Comparison of ENCODE assay signal across 23 mouse cellular contexts in the genomic region with DNA sequence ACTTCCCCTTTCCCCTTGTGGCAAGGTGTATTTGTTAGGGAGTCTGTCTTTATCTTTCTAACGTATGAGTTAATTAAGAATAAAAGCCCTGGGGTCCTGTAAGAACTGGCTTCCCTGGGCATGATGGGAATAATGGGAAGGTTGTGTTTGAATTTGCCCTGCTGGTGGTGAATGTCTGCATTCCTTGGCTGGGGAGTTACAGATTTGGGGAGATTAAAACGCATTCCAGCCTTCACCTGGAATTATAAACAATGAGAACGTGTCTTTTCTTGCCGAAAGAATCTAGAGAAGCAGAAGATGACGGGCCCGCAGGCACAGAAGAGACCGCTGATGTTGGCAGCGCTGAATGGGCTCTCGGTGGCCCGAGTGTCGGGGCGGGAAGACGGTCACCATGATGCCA.
A peak's percentile ranks its signal among the peaks of the same experiment; 100 is the strongest.
DNase-seq lines count a peak whose midpoint lies in the region; ATAC-seq and TF ChIP-seq lines count a peak whose summit lies in the region.
"Had no signal": no experiment of that assay in that cellular context is flagged by ENCODE, and none has a peak within 500 bp of the region (broad histone marks: within the 10 kb centered on the region; RNA-seq: fewer than 3 reads in every experiment).

No protein-coding gene starts in this region.

- no peak for TF ChIP-seq EP300 in liver, postnatal 0 days (IDR thresholded peaks at IDR 0.05; ENCODE audit: low read depth)

- no peak overlapping the region for H3K4me2 ChIP-seq in embryonic facial prominence, embryonic 13.5 days
- H3K4me2 ChIP-seq in liver, embryonic 11.5 days = no peak overlapping the region
- no peak overlapping the region for H3K4me2 ChIP-seq in liver, postnatal 0 days (ENCODE audit: low read depth, low read length)
- H3K4me2 ChIP-seq in embryonic facial prominence, embryonic 15.5 days (replicated peaks) = no peak overlapping the region
- H3K4me2 ChIP-seq: forebrain, embryonic 12.5 days; heart, embryonic 12.5 days; hindbrain, embryonic 12.5 days had no signal

- H3K27me3 ChIP-seq in embryonic facial prominence, embryonic 13.5 days = no peaks in the 10 kb centered on the region
- no peaks in the 10 kb centered on the region for H3K27me3 ChIP-seq in embryonic facial prominence, embryonic 10.5 days (replicated peaks; ENCODE audit: low read depth, poor library complexity, severe bottlenecking)
- H3K27me3 ChIP-seq in liver, embryonic 11.5 days (replicated peaks; ENCODE audit: control insufficient read depth, insufficient read depth, low read length) = no peaks in the 10 kb centered on the region
- no peaks in the 10 kb centered on the region for H3K27me3 ChIP-seq in liver, postnatal 0 days (ENCODE audit: insufficient read depth, low read length)
- no peaks in the 10 kb centered on the region for H3K27me3 ChIP-seq in embryonic facial prominence, embryonic 15.5 days
- H3K27me3 ChIP-seq: forebrain, embryonic 12.5 days; heart, embryonic 12.5 days; hindbrain, embryonic 12.5 days had no signal

- H3K4me3 ChIP-seq in embryonic facial prominence, embryonic 13.5 days = no peak overlapping the region
- H3K4me3 ChIP-seq in embryonic facial prominence, embryonic 10.5 days = no peak overlapping the region
- no peak overlapping the region for H3K4me3 ChIP-seq in liver, embryonic 11.5 days (ENCODE audit: low read depth, low read length)
- no peak overlapping the region for H3K4me3 ChIP-seq in liver, postnatal 0 days (ENCODE audit: low read depth, low read length)
- no peak overlapping the region for H3K4me3 ChIP-seq in embryonic facial prominence, embryonic 15.5 days (replicated peaks)
- H3K4me3 ChIP-seq: forebrain, embryonic 12.5 days; heart, adult 2 months; heart, embryonic 12.5 days; hindbrain, embryonic 12.5 days had no signal

- peaks cover 22% of the 10 kb centered on the region for H3K4me1 ChIP-seq in embryonic facial prominence, embryonic 13.5 days
- peaks cover 21% of the 10 kb centered on the region for H3K4me1 ChIP-seq in embryonic facial prominence, embryonic 10.5 days
- H3K4me1 ChIP-seq in liver, embryonic 11.5 days (replicated peaks; ENCODE audit: control insufficient read depth, insufficient read depth, low read length) = peaks cover 6% of the 10 kb centered on the region; the same call in 1 of the 2 replicates
- no peaks in the 10 kb centered on the region for H3K4me1 ChIP-seq in liver, postnatal 0 days (ENCODE audit: insufficient read depth)
- H3K4me1 ChIP-seq in embryonic facial prominence, embryonic 15.5 days = peaks cover 16% of the 10 kb centered on the region
- H3K4me1 ChIP-seq: forebrain, embryonic 12.5 days; hindbrain, embryonic 12.5 days had no signal

- H3K9ac ChIP-seq in embryonic facial prominence, embryonic 13.5 days = no peak overlapping the region
- H3K9ac ChIP-seq in liver, embryonic 11.5 days (ENCODE audit: low read depth, low read length) = no peak overlapping the region
- no peak overlapping the region for H3K9ac ChIP-seq in liver, postnatal 0 days (replicated peaks)
- no peak overlapping the region for H3K9ac ChIP-seq in embryonic facial prominence, embryonic 15.5 days
- H3K9ac ChIP-seq: forebrain, embryonic 12.5 days; forebrain, postnatal 0 days; heart, embryonic 12.5 days; hindbrain, embryonic 12.5 days had no signal

- TF ChIP-seq CTCF in liver, postnatal 0 days (IDR thresholded peaks at IDR 0.05; ENCODE audit: low read depth) = no peak

- no peak for ATAC-seq in embryonic facial prominence, embryonic 13.5 days (ENCODE audit: insufficient number of reproducible peaks, insufficient read depth, low FRiP score, low TSS enrichment, low read depth)
- no peak for ATAC-seq in liver, embryonic 11.5 days (replicated peaks; ENCODE audit: low FRiP score)
- no peak for ATAC-seq in liver, postnatal 0 days
- ATAC-seq in embryonic facial prominence, embryonic 15.5 days (ENCODE audit: insufficient number of reproducible peaks, low FRiP score, low TSS enrichment, low read depth) = no peak
- ATAC-seq: CD4-positive, CD25-positive, alpha-beta regulatory T cell, adult 4 months; forebrain, postnatal 0 days; hindbrain, postnatal 0 days had no signal

- WGBS in embryonic facial prominence, embryonic 13.5 days = 74% methylated on average over 13 of the region's 13 CpGs
- 82% methylated on average over 13 of the region's 13 CpGs for WGBS in embryonic facial prominence, embryonic 10.5 days
- 80% methylated on average over 13 of the region's 13 CpGs for WGBS in liver, embryonic 11.5 days
- 79% methylated on average over 13 of the region's 13 CpGs for WGBS in liver, postnatal 0 days (ENCODE audit: insufficient replicate concordance)
- 67% methylated on average over 13 of the region's 13 CpGs for WGBS in embryonic facial prominence, embryonic 15.5 days

- H3K9me3 ChIP-seq in embryonic facial prominence, embryonic 13.5 days = no peaks in the 10 kb centered on the region
- H3K9me3 ChIP-seq in embryonic facial prominence, embryonic 10.5 days = no peaks in the 10 kb centered on the region; the same call in 1 of the 2 replicates
- H3K9me3 ChIP-seq in liver, embryonic 11.5 days (ENCODE audit: control insufficient read depth, low read length) = no peaks in the 10 kb centered on the region
- H3K9me3 ChIP-seq in liver, postnatal 0 days (ENCODE audit: low read length) = no peaks in the 10 kb centered on the region
- H3K9me3 ChIP-seq in embryonic facial prominence, embryonic 15.5 days (replicated peaks) = no peaks in the 10 kb centered on the region
- H3K9me3 ChIP-seq: forebrain, embryonic 12.5 days; heart, embryonic 12.5 days; hindbrain, embryonic 12.5 days had no signal

- peak overlapping the region; percentile 55 for H3K27ac ChIP-seq in embryonic facial prominence, embryonic 13.5 days
- no peak overlapping the region; the same call in 1 of the 2 replicates for H3K27ac ChIP-seq in embryonic facial prominence, embryonic 10.5 days (replicated peaks)
- 0 out of 2 replicates have a peak overlapping the region, but pooled peaks have one; percentile 28 for H3K27ac ChIP-seq in liver, embryonic 11.5 days (ENCODE audit: low read depth, low read length)
- no peak overlapping the region for H3K27ac ChIP-seq in liver, postnatal 0 days (ENCODE audit: low read depth)
- H3K27ac ChIP-seq in embryonic facial prominence, embryonic 15.5 days (replicated peaks) = peak overlapping the region; percentile 12; the same call in 1 of the 2 replicates
- H3K27ac ChIP-seq: forebrain, embryonic 12.5 days; heart, adult 2 months; hindbrain, embryonic 12.5 days; hindbrain, postnatal 0 days had no signal

- DNase-seq in embryonic facial prominence, embryonic 10.5 days (ENCODE audit: low spot score) = no peak
- DNase-seq in liver, embryonic 11.5 days (ENCODE audit: low spot score) = no peak
- DNase-seq in liver, postnatal 0 days = no peak
- DNase-seq in embryo, embryonic 9.5 days (ENCODE audit: extremely low spot score) = no peak
- DNase-seq in yolk sac, embryonic 10.5 days (ENCODE audit: low spot score) = no peak
- DNase-seq: adrenal gland, postnatal 10 days; B cell, adult 2 months; cerebellum, adult 11 months; cerebellum, adult 8-10 months; cerebellum, postnatal 14 days; embryo, embryonic 11 days; forebrain, postnatal 0 days; gastrocnemius, postnatal 14 days; heart, adult 2 months; heart, postnatal 36 days had no signal

- peaks cover 76% of the 10 kb centered on the region for H3K36me3 ChIP-seq in embryonic facial prominence, embryonic 13.5 days
- H3K36me3 ChIP-seq in embryonic facial prominence, embryonic 10.5 days (replicated peaks) = peaks cover 50% of the 10 kb centered on the region
- peaks cover 7% of the 10 kb centered on the region; the same call in 1 of the 2 replicates for H3K36me3 ChIP-seq in liver, embryonic 11.5 days (ENCODE audit: control insufficient read depth, insufficient read depth, low read length)
- no peaks in the 10 kb centered on the region for H3K36me3 ChIP-seq in liver, postnatal 0 days (replicated peaks; ENCODE audit: insufficient read depth, low read length)
- H3K36me3 ChIP-seq in embryonic facial prominence, embryonic 15.5 days = peaks cover 66% of the 10 kb centered on the region
- H3K36me3 ChIP-seq: G1E had no signal

Comparison
In these comparisons a context has a peak if more than half of its experiments do, and no peak if none do; other contexts are left out.
1. H3K27ac ChIP-seq: peak in embryonic facial prominence, embryonic 13.5 days (single experiment), liver, embryonic 11.5 days (single experiment) and embryonic facial prominence, embryonic 15.5 days (single experiment); none in embryonic facial prominence, embryonic 10.5 days (single experiment) and liver, postnatal 0 days (single experiment).